Mouse (Mus musculus) midbrain, postnatal 0 days (tissue): ENCODE results near the gene Sesn2. TPM values are rescaled to one million over a fixed set of nuclear protein-coding genes. Genes with fewer than 3 reads are reported as not detected.

ENCODE experiments used
- ATAC-seq: fragments of 200-750 bp; cut with Nextera tagmentation; 2 replicates; pipeline ENCODE4 v1.8.0; 2017; ENCODE audit warnings: moderate number of reproducible peaks, mild to moderate bottlenecking, moderate TSS enrichment, moderate library complexity; ENCODE audit not compliant: low FRiP score
- DNase-seq: peaks from one replicate; pipeline ENCODE4 v3.0.0-alpha.2; 2015; ENCODE audit warnings: low spot score
- H3K27ac ChIP-seq: fragments of 300-500 bp; sonication (generic); 2 replicates; pipeline ENCODE4 v1.5.1; 2014; ENCODE audit warnings: low read depth, mild to moderate bottlenecking, low read length, mixed read lengths
- H3K27me3 ChIP-seq: fragments of 300-500 bp; sonication (generic); 2 replicates; pipeline ENCODE4 v1.6.1; 2014; ENCODE audit warnings: low read length, control low read depth, mixed read lengths; ENCODE audit not compliant: insufficient read depth
- H3K36me3 ChIP-seq: fragments of 300-500 bp; sonication (generic); 2 replicates; pipeline ENCODE4 v1.6.1; 2014; ENCODE audit warnings: low read length, control low read depth, mixed read lengths; ENCODE audit not compliant: insufficient read depth
- H3K4me1 ChIP-seq: fragments of 300-500 bp; sonication (generic); 2 replicates; pipeline ENCODE4 v1.6.1; 2014; ENCODE audit warnings: mild to moderate bottlenecking, control low read depth, antibody characterized with exemption, low read length, mixed read lengths; ENCODE audit not compliant: insufficient read depth
- H3K4me2 ChIP-seq: fragments of 300-500 bp; sonication (generic); 2 replicates; pipeline ENCODE4 v1.6.1; 2014; ENCODE audit warnings: low read depth, mild to moderate bottlenecking, low read length, mixed read lengths; ENCODE audit not compliant: poor library complexity, severe bottlenecking
- H3K4me3 ChIP-seq: fragments of 300-500 bp; sonication (generic); 2 replicates; pipeline ENCODE4 v1.5.1; 2014; ENCODE audit warnings: low read depth, mild to moderate bottlenecking, low read length, moderate library complexity
- H3K9ac ChIP-seq: fragments of 300-500 bp; sonication (generic); replicated peaks from 2 replicates; pipeline ENCODE4 v1.6.1; 2014; ENCODE audit warnings: mild to moderate bottlenecking, low read length, moderate library complexity, mixed read lengths; ENCODE audit not compliant: poor library complexity, severe bottlenecking
- H3K9me3 ChIP-seq: fragments of 300-500 bp; sonication (generic); 2 replicates; pipeline ENCODE4 v1.6.1; 2016; ENCODE audit warnings: low read length, control low read depth
- CTCF ChIP-seq: IDR thresholded peaks from 2 replicates; pipeline ENCODE4 v1.5.1; 2016; ENCODE audit warnings: antibody characterized with exemption, mild to moderate bottlenecking
- WGBS: fragments of 180-500 bp; shearing (Covaris S2); extraction: QIAGEN DNeasy Blood & Tissue Kit; methylation state at CpG from one replicate; pipeline ENCODE4 v1.1.7; 2014; 5-methylcytosine and 5-hydroxymethylcytosine counted together
- polyA plus RNA-seq: library from polyadenylated mRNA; unstranded; fragments of >200 nt; fragmentation: Nextera tagmentation; extraction: Ambion mirVana; gene quantifications from 2 replicates; pipeline ENCODE4 v1.2.1, GENCODE M21; 2015
- total RNA-seq: library from RNA; depleted of rRNA; stranded (reverse); fragments of >200 nt; gene quantifications from 2 replicates; pipeline ENCODE4 v1.2.3, GENCODE M21; 2014

Sesn2 gene
- total and polyA plus RNA-seq, 2 experiments from 2014 or later = 18.2 to 21.4 TPM

GRCm38 (mm10) chr4:132503344-132503743 is 7.0 kb downstream of the Sesn2 start:
- no peaks in the 10 kb centered on the region for H3K9me3 ChIP-seq
- no peak overlapping the region for H3K9ac ChIP-seq
- 84% methylated on average over 11 of the region's 11 CpGs for WGBS
- DNase-seq (no peak), ATAC-seq (no peak)
- H3K36me3 ChIP-seq = peaks cover 9% of the 10 kb centered on the region; the same call in 1 of the 2 replicates
- no peaks in the 10 kb centered on the region for H3K4me1 ChIP-seq
- H3K4me2 ChIP-seq = no peak overlapping the region
- no peak for TF ChIP-seq CTCF
- no peak overlapping the region for H3K4me3 ChIP-seq
- no peaks in the 10 kb centered on the region for H3K27me3 ChIP-seq
- no peak overlapping the region for H3K27ac ChIP-seq

DNA sequence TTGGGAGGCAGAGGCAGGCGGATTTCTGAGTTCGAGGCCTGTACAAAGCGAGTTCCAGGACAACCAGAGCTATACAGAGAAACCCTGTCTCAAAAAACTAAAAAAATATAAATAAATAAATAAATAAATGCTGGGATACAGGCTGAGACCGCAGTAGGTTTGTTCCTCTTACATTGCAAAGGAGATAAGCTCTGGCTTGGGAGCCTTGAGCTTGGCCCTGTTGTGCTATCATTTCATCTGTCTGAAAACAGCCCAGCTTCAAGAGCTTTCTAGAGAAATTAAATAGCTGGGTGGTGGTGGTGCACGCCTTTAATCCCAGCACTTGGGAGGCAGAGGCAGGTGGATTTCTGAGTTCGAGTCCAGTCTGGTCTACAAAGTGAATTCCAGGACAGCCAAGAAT is 8.7 kb downstream of the Sesn2 start:
- Histone ChIP-seq H3K9ac (no peak overlapping the region), H3K36me3 (peaks cover 22% of the 10 kb centered on the region), H3K9me3 (no peaks in the 10 kb centered on the region), H3K4me2 (no peak overlapping the region), H3K27ac (no peak overlapping the region), H3K27me3 (no peaks in the 10 kb centered on the region), H3K4me3 (no peak overlapping the region), H3K4me1 (no peaks in the 10 kb centered on the region)
- no peak for TF ChIP-seq CTCF
- ATAC-seq (no peak), DNase-seq (no peak)
- WGBS = 94% methylated on average over 6 of the region's 6 CpGs

DNA sequence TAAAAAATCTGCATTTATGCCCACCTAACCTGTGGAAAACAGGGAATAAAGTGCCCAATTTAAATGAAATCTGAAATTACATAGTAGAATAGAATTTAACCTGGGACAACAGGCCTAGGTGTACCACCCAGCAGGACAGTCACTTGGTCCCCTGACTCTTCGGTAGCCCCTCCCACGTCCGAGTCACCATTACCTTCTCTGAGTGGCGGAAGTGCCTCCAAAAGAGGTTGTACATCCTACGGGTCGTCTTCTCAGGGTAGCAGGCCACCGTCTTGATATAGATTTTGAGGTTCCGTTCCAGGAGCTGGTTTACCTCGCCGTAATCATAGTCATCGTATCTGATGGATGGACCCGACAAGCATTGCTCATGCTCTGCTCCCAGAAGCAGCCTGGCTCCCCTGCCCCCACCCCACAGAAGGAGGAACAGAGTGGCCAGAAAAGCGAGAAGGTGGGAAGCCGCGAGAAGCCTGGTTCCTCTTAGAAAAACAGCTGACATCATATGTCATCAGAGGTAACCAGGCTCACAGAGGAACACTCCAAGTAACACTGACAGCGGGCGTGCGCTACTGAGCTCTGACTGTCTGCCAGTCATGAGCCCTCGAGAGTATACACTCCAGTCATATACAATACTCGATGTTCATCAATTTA is 15.9 kb downstream of the Sesn2 start:
- no peak for TF ChIP-seq CTCF
- Histone ChIP-seq H3K4me3 (no peak overlapping the region), H3K4me1 (no peaks in the 10 kb centered on the region), H3K4me2 (no peak overlapping the region), H3K36me3 (peaks cover 38% of the 10 kb centered on the region), H3K27me3 (no peaks in the 10 kb centered on the region), H3K27ac (no peak overlapping the region), H3K9ac (no peak overlapping the region), H3K9me3 (no peaks in the 10 kb centered on the region)
- DNase-seq (no peak), ATAC-seq (no peak)
- WGBS = 92% methylated on average over 20 of the region's 20 CpGs

DNA sequence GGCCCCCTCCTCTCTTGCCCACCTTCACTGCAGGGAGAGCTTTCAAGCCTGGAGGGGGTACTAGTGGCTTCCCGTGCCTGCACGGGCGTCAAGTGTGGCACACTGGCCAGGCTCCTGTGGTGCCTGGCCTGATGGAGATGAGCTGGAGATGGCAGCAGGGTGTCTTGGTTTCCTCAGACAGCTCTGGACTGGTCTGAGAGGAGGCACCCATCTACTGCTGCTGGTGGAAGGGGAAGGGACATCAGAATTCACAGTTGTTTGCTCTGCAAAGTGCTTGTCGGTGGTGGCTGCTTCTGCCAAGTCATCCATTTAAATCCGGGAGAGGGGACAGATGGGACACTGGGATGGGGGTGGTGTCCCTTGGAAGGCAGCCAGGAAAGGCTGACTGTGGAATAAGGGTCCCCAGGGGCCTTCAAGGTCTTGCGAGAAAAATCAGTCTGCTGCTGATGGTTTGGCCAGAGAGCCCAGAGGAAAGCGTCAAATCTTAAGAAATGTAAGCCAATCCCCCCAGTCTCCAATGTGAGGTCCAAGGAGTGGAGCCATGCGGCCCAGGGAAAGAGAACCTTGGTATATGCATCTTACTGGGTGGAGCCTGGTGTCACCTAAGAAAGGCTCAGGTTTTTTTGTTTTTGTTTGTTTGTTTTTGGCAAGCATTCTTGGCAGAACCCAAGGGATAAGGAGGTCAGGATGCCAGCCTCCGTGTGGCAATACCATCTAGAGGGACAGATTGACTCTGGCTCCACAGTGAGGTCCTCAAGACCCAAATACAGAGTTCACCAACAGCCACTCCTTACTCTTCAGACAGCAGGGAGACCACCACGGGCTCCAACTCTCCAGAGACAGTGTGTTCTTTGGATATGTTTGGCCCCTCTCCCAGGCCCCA is 17.9 kb downstream of the Sesn2 start:
- H3K27ac ChIP-seq = no peak overlapping the region
- DNase-seq (peak; percentile 85), ATAC-seq (no peak)
- H3K36me3 ChIP-seq = peaks cover 23% of the 10 kb centered on the region
- H3K27me3 ChIP-seq = no peaks in the 10 kb centered on the region
- H3K4me2 ChIP-seq = no peak overlapping the region
- TF ChIP-seq CTCF = no peak
- H3K4me3 ChIP-seq = no peak overlapping the region
- no peak overlapping the region for H3K9ac ChIP-seq
- 67% methylated on average over 10 of the region's 10 CpGs for WGBS
- no peaks in the 10 kb centered on the region for H3K9me3 ChIP-seq
- no peaks in the 10 kb centered on the region for H3K4me1 ChIP-seq

DNA sequence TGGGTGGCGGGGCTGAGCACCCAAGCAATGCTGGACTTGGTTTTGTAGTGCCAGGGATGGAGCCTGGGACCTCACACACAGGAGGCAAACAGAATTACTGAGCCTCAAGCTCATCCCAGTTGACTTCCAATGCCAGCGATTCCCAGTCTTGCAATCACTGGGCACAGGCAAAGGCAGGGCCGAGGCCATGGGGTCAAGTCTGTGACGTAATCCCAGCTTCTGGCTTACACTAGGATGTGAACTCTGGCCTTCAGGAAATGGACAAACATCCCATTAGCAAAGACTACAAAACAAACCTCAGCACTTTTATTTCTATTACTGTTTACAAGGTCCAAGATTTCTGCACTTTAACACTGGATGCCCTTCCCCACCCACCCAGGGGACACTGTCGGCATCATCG is 18.6 kb downstream of the Sesn2 start:
- H3K4me1 ChIP-seq = no peaks in the 10 kb centered on the region
- H3K27me3 ChIP-seq = no peaks in the 10 kb centered on the region
- WGBS = 80% methylated on average over 6 of the region's 6 CpGs
- H3K4me3 ChIP-seq = no peak overlapping the region
- peaks cover 16% of the 10 kb centered on the region for H3K36me3 ChIP-seq
- TF ChIP-seq CTCF = no peak
- ATAC-seq = no peak
- H3K9me3 ChIP-seq = no peaks in the 10 kb centered on the region
- no peak overlapping the region for H3K4me2 ChIP-seq
- no peak overlapping the region for H3K27ac ChIP-seq
- DNase-seq = no peak
- H3K9ac ChIP-seq = no peak overlapping the region

GRCm38 (mm10) chr4:132491057-132491456 is 19.2 kb downstream of the Sesn2 start:
- WGBS = 93% methylated on average over 8 of the region's 8 CpGs
- no peaks in the 10 kb centered on the region for H3K9me3 ChIP-seq
- DNase-seq = no peak
- no peak overlapping the region for H3K27ac ChIP-seq
- no peak for ATAC-seq
- no peak overlapping the region for H3K9ac ChIP-seq
- H3K4me3 ChIP-seq = no peak overlapping the region
- no peak for TF ChIP-seq CTCF
- no peaks in the 10 kb centered on the region for H3K4me1 ChIP-seq
- H3K4me2 ChIP-seq = no peak overlapping the region
- no peaks in the 10 kb centered on the region for H3K27me3 ChIP-seq
- H3K36me3 ChIP-seq = peaks cover 16% of the 10 kb centered on the region
